Mouse (Mus musculus) megakaryocyte, embryonic 14.5 days (primary cell): Measurements from ENCODE around the gene Foxn3. TPM values are rescaled to one million over a fixed set of nuclear protein-coding genes. Genes with fewer than 3 reads are reported as not detected.

Experiments used
- H3K27me3 ChIP-seq: replicated peaks from 2 replicates; pipeline ENCODE3; 2012; ENCODE audit warnings: inconsistent platforms
- H3K36me3 ChIP-seq: replicated peaks from 2 replicates; pipeline ENCODE3; 2012; ENCODE audit warnings: low read length, inconsistent platforms, mixed read lengths
- H3K4me1 ChIP-seq: 2 replicates; pipeline ENCODE4 v1.6.1; 2012; ENCODE audit warnings: inconsistent platforms
- H3K4me3 ChIP-seq: replicated peaks from 2 replicates; pipeline ENCODE3; 2012; ENCODE audit warnings: moderate library complexity, mild to moderate bottlenecking, inconsistent platforms
- H3K9me3 ChIP-seq: 2 replicates; pipeline ENCODE4 v1.6.1; 2012; ENCODE audit warnings: inconsistent platforms
- FLI1 ChIP-seq: IDR thresholded peaks from 2 replicates; pipeline ENCODE4 v1.6.1; 2012; ENCODE audit warnings: low read length, inconsistent platforms, mixed read lengths
- GATA1 ChIP-seq: IDR thresholded peaks from 3 replicates; pipeline ENCODE4 v1.6.1; 2012; ENCODE audit warnings: mixed read lengths, low read length, inconsistent platforms, borderline replicate concordance
- polyA plus RNA-seq: library from polyadenylated mRNA; stranded (reverse); fragments of >175 nt; gene quantifications from 2 replicates; pipeline ENCODE4 v1.2.3, GENCODE M21; 2012; ENCODE audit warnings: low replicate concordance; ENCODE audit not compliant: insufficient read depth

The Foxn3 gene
- polyA plus RNA-seq, 1 experiment, result 20.5 TPM

GRCm38 (mm10) chr12:99394676-99395075 is 168.7 kb downstream of the Foxn3 start:
- peaks cover 3% of the 10 kb centered on the region for H3K36me3 ChIP-seq
- TF ChIP-seq GATA1 (no peak), FLI1 (no peak)
- no peak overlapping the region for H3K4me3 ChIP-seq
- H3K9me3 ChIP-seq, result no peaks in the 10 kb centered on the region
- H3K27me3 ChIP-seq, result no peaks in the 10 kb centered on the region
- H3K4me1 ChIP-seq, result peaks cover 56% of the 10 kb centered on the region

- H3K36me3 ChIP-seq, result peaks cover under 1% of the 10 kb centered on the region
- H3K4me3 ChIP-seq, result peak overlapping the region; percentile 98
- no peak for TF ChIP-seq FLI1
- no peak for TF ChIP-seq GATA1
- H3K9me3 ChIP-seq, result no peaks in the 10 kb centered on the region
- H3K27me3 ChIP-seq, result no peaks in the 10 kb centered on the region
- H3K4me1 ChIP-seq, result peaks cover 56% of the 10 kb centered on the region
Observed at GRCm38 (mm10) chr12:99393867-99394630, 169.3 kb downstream of the Foxn3 start.

- H3K36me3 ChIP-seq, result peaks cover 7% of the 10 kb centered on the region
- no peaks in the 10 kb centered on the region for H3K9me3 ChIP-seq
- no peak for TF ChIP-seq FLI1
- TF ChIP-seq GATA1, result no peak
Observed at GRCm38 (mm10) chr12:99392944-99393866, 170.2 kb downstream of the Foxn3 start.

GRCm38 (mm10) chr12:99391942-99392880 is 171.2 kb downstream of the Foxn3 start:
- H3K9me3 ChIP-seq, result no peaks in the 10 kb centered on the region
- peaks cover 14% of the 10 kb centered on the region for H3K36me3 ChIP-seq
- TF ChIP-seq GATA1 (no peak), FLI1 (no peak)
- H3K27me3 ChIP-seq, result no peaks in the 10 kb centered on the region
- peaks cover 45% of the 10 kb centered on the region for H3K4me1 ChIP-seq
- peak overlapping the region; percentile 98 for H3K4me3 ChIP-seq

More at GRCm38 (mm10) chr12:99392944-99393866, 170.2 kb downstream of the Foxn3 start:
- Histone ChIP-seq H3K4me1 (peaks cover 53% of the 10 kb centered on the region), H3K4me3 (peak overlapping the region; percentile 98), H3K27me3 (no peaks in the 10 kb centered on the region)

- TF ChIP-seq FLI1, result no peak
- no peak for TF ChIP-seq GATA1
- peaks cover 41% of the 10 kb centered on the region for H3K4me1 ChIP-seq
- H3K9me3 ChIP-seq, result no peaks in the 10 kb centered on the region
- no peak overlapping the region for H3K4me3 ChIP-seq
- no peaks in the 10 kb centered on the region for H3K27me3 ChIP-seq
- H3K36me3 ChIP-seq, result peaks cover 19% of the 10 kb centered on the region
Observed at GRCm38 (mm10) chr12:99390429-99390828, 173.0 kb downstream of the Foxn3 start.

GRCm38 (mm10) chr12:99389244-99389643 is 174.1 kb downstream of the Foxn3 start:
- Histone ChIP-seq H3K36me3 (peaks cover 23% of the 10 kb centered on the region), H3K27me3 (no peaks in the 10 kb centered on the region), H3K4me3 (no peak overlapping the region), H3K4me1 (peaks cover 31% of the 10 kb centered on the region), H3K9me3 (no peaks in the 10 kb centered on the region)
- TF ChIP-seq FLI1 (no peak), GATA1 (no peak)

- H3K4me1 ChIP-seq, result peaks cover 17% of the 10 kb centered on the region
- H3K27me3 ChIP-seq, result no peaks in the 10 kb centered on the region
- peaks cover 40% of the 10 kb centered on the region for H3K36me3 ChIP-seq
- H3K4me3 ChIP-seq, result no peak overlapping the region
- TF ChIP-seq GATA1, result no peak
- TF ChIP-seq FLI1, result no peak
- no peaks in the 10 kb centered on the region for H3K9me3 ChIP-seq
Observed at GRCm38 (mm10) chr12:99385897-99386834, 177.2 kb downstream of the Foxn3 start.

GRCm38 (mm10) chr12:99385073-99385472 is 178.3 kb downstream of the Foxn3 start:
- H3K27me3 ChIP-seq, result no peaks in the 10 kb centered on the region
- H3K4me3 ChIP-seq, result no peak overlapping the region
- no peaks in the 10 kb centered on the region for H3K9me3 ChIP-seq
- peaks cover 40% of the 10 kb centered on the region for H3K36me3 ChIP-seq
- peaks cover 17% of the 10 kb centered on the region for H3K4me1 ChIP-seq
- TF ChIP-seq GATA1, result no peak
- TF ChIP-seq FLI1, result no peak
